Mouse (Mus musculus) hindbrain, embryonic 12.5 days (tissue): ENCODE results near the gene Pon1. TPM values are rescaled to one million over a fixed set of nuclear protein-coding genes. Genes with fewer than 3 reads are reported as not detected.

Experiments
- ATAC-seq: fragments of 200-750 bp; cut with Nextera tagmentation; 2 replicates; pipeline ENCODE4 v1.8.0; 2017; ENCODE audit warnings: moderate TSS enrichment; ENCODE audit not compliant: low FRiP score
- H3K27ac ChIP-seq: fragments of 300-500 bp; sonication (generic); 2 replicates; pipeline ENCODE4 v1.5.1; 2016; ENCODE audit warnings: mild to moderate bottlenecking
- H3K27me3 ChIP-seq: fragments of 300-500 bp; sonication (generic); 2 replicates; pipeline ENCODE4 v1.6.1; 2016; ENCODE audit warnings: mild to moderate bottlenecking
- H3K36me3 ChIP-seq: fragments of 300-500 bp; sonication (generic); 2 replicates; pipeline ENCODE4 v1.6.1; 2016; ENCODE audit warnings: mild to moderate bottlenecking
- H3K4me1 ChIP-seq: fragments of 300-500 bp; sonication (generic); 2 replicates; pipeline ENCODE4 v1.6.1; 2016
- H3K4me2 ChIP-seq: fragments of 300-500 bp; sonication (generic); replicated peaks from 2 replicates; pipeline ENCODE4 v1.6.1; 2016; ENCODE audit warnings: mild to moderate bottlenecking
- H3K4me3 ChIP-seq: fragments of 300-500 bp; sonication (generic); 2 replicates; pipeline ENCODE4 v1.5.1; 2016; ENCODE audit warnings: mild to moderate bottlenecking
- H3K9ac ChIP-seq: fragments of 300-500 bp; sonication (generic); 2 replicates; pipeline ENCODE4 v1.6.1; 2016; ENCODE audit warnings: mild to moderate bottlenecking, moderate library complexity
- H3K9me3 ChIP-seq: fragments of 300-500 bp; sonication (generic); replicated peaks from 2 replicates; pipeline ENCODE4 v1.6.1; 2016; ENCODE audit warnings: mild to moderate bottlenecking
- WGBS: fragments of 180-500 bp; shearing (Covaris S2); methylation state at CpG from one replicate; pipeline ENCODE4 v1.1.7; 2016; 5-methylcytosine and 5-hydroxymethylcytosine counted together
- polyA plus RNA-seq: library from polyadenylated mRNA; unstranded; fragments of >200 nt; fragmentation: Nextera tagmentation; extraction: Ambion mirVana; gene quantifications from 2 replicates; pipeline ENCODE4 v1.2.1, GENCODE M21; 2016

The Pon1 gene
- polyA plus RNA-seq, 1 experiment from 2014 or later: not detected

- H3K4me3 ChIP-seq: no peak overlapping the region
- no peak for ATAC-seq
Measured at GRCm38 (mm10) chr6:5151171-5151570, 42.6 kb downstream of the Pon1 start.

GRCm38 (mm10) chr6:5149941-5150340 is 43.8 kb downstream of the Pon1 start:
- 84% methylated on average over 2 of the region's 2 CpGs for WGBS
- Histone ChIP-seq H3K27ac (no peak overlapping the region), H3K36me3 (0 out of 2 replicates have a peak, but pooled peaks cover 7% of the 10 kb centered on the region), H3K27me3 (no peaks in the 10 kb centered on the region), H3K9ac (no peak overlapping the region), H3K4me2 (no peak overlapping the region), H3K9me3 (no peaks in the 10 kb centered on the region), H3K4me1 (no peaks in the 10 kb centered on the region), H3K4me3 (no peak overlapping the region)
- no peak for ATAC-seq

More at GRCm38 (mm10) chr6:5151171-5151570, 42.6 kb downstream of the Pon1 start:
- Histone ChIP-seq H3K4me1 (no peaks in the 10 kb centered on the region), H3K4me2 (no peak overlapping the region), H3K9ac (no peak overlapping the region), H3K27ac (no peak overlapping the region), H3K27me3 (no peaks in the 10 kb centered on the region), H3K36me3 (0 out of 2 replicates have a peak, but pooled peaks cover 14% of the 10 kb centered on the region), H3K9me3 (no peaks in the 10 kb centered on the region)
- WGBS: 67% methylated on average over 4 of the region's 4 CpGs

GRCm38 (mm10) chr6:5147488-5148142 is 46.1 kb downstream of the Pon1 start:
- no peak for ATAC-seq
- Histone ChIP-seq H3K4me3 (no peak overlapping the region), H3K36me3 (no peaks in the 10 kb centered on the region), H3K27me3 (no peaks in the 10 kb centered on the region), H3K4me2 (no peak overlapping the region), H3K27ac (no peak overlapping the region), H3K9me3 (no peaks in the 10 kb centered on the region), H3K4me1 (0 out of 2 replicates have a peak, but pooled peaks cover 4% of the 10 kb centered on the region), H3K9ac (no peak overlapping the region)
- 83% methylated on average over 13 of the region's 13 CpGs for WGBS

- 77% methylated on average over 9 of the region's 9 CpGs for WGBS
- 0 out of 2 replicates have a peak, but pooled peaks cover 4% of the 10 kb centered on the region for H3K4me1 ChIP-seq
Measured at GRCm38 (mm10) chr6:5139666-5140065, 54.1 kb downstream of the Pon1 start.

GRCm38 (mm10) chr6:5138875-5139631 is 54.7 kb downstream of the Pon1 start:
- Histone ChIP-seq H3K27me3 (no peaks in the 10 kb centered on the region), H3K4me2 (no peak overlapping the region), H3K27ac (no peak overlapping the region), H3K4me3 (no peak overlapping the region), H3K36me3 (0 out of 2 replicates have a peak, but pooled peaks cover 9% of the 10 kb centered on the region), H3K9me3 (no peaks in the 10 kb centered on the region), H3K9ac (no peak overlapping the region), H3K4me1 (0 out of 2 replicates have a peak, but pooled peaks cover 2% of the 10 kb centered on the region)
- 84% methylated on average over 12 of the region's 12 CpGs for WGBS
- no peak for ATAC-seq

More at GRCm38 (mm10) chr6:5139666-5140065, 54.1 kb downstream of the Pon1 start:
- Histone ChIP-seq H3K27me3 (no peaks in the 10 kb centered on the region), H3K9me3 (no peaks in the 10 kb centered on the region), H3K27ac (no peak overlapping the region), H3K4me3 (no peak overlapping the region), H3K36me3 (0 out of 2 replicates have a peak, but pooled peaks cover 4% of the 10 kb centered on the region), H3K9ac (no peak overlapping the region), H3K4me2 (no peak overlapping the region)
- ATAC-seq: no peak

- Histone ChIP-seq H3K4me2 (no peak overlapping the region), H3K4me1 (0 out of 2 replicates have a peak, but pooled peaks cover 2% of the 10 kb centered on the region), H3K4me3 (no peak overlapping the region), H3K9me3 (no peaks in the 10 kb centered on the region), H3K27ac (no peak overlapping the region), H3K36me3 (0 out of 2 replicates have a peak, but pooled peaks cover 9% of the 10 kb centered on the region), H3K9ac (no peak overlapping the region), H3K27me3 (no peaks in the 10 kb centered on the region)
- ATAC-seq: no peak
- 85% methylated on average over 6 of the region's 6 CpGs for WGBS
Measured at GRCm38 (mm10) chr6:5136046-5136445, 57.7 kb downstream of the Pon1 start.

GRCm38 (mm10) chr6:5134986-5135385 is 58.8 kb downstream of the Pon1 start:
- Histone ChIP-seq H3K4me2 (no peak overlapping the region), H3K36me3 (0 out of 2 replicates have a peak, but pooled peaks cover 9% of the 10 kb centered on the region)
- no peak for ATAC-seq

GRCm38 (mm10) chr6:5129364-5130093 is 64.2 kb downstream of the Pon1 start:
- H3K27me3 ChIP-seq: no peaks in the 10 kb centered on the region
- peak overlapping the region; percentile 67 for H3K27ac ChIP-seq
- no peak overlapping the region for H3K4me2 ChIP-seq
- 0 out of 2 replicates have a peak, but pooled peaks cover 3% of the 10 kb centered on the region for H3K36me3 ChIP-seq
- H3K9ac ChIP-seq: no peak overlapping the region
- peak; percentile 76 for ATAC-seq
- no peak overlapping the region for H3K4me3 ChIP-seq
- peaks cover 4% of the 10 kb centered on the region; the same call in 1 of the 2 replicates for H3K4me1 ChIP-seq
- WGBS: 71% methylated on average over 14 of the region's 14 CpGs
- no peaks in the 10 kb centered on the region for H3K9me3 ChIP-seq

More at GRCm38 (mm10) chr6:5134986-5135385, 58.8 kb downstream of the Pon1 start:
- H3K9ac ChIP-seq: no peak overlapping the region
- no peak overlapping the region for H3K27ac ChIP-seq
- H3K4me3 ChIP-seq: no peak overlapping the region
- no peaks in the 10 kb centered on the region for H3K27me3 ChIP-seq
- H3K4me1 ChIP-seq: 0 out of 2 replicates have a peak, but pooled peaks cover 2% of the 10 kb centered on the region
- no peaks in the 10 kb centered on the region for H3K9me3 ChIP-seq
- 84% methylated on average over 6 of the region's 6 CpGs for WGBS

- Histone ChIP-seq H3K27me3 (no peaks in the 10 kb centered on the region), H3K36me3 (peaks cover 12% of the 10 kb centered on the region), H3K9me3 (no peaks in the 10 kb centered on the region), H3K9ac (no peak overlapping the region), H3K27ac (no peak overlapping the region), H3K4me1 (no peaks in the 10 kb centered on the region), H3K4me2 (no peak overlapping the region), H3K4me3 (no peak overlapping the region)
- WGBS: 53% methylated on average over 3 of the region's 3 CpGs
- ATAC-seq: no peak
Measured at GRCm38 (mm10) chr6:5120229-5120628, 73.5 kb downstream of the Pon1 start.

GRCm38 (mm10) chr6:5119181-5119910 is 74.4 kb downstream of the Pon1 start:
- Histone ChIP-seq H3K27me3 (no peaks in the 10 kb centered on the region), H3K4me2 (no peak overlapping the region), H3K36me3 (peaks cover 15% of the 10 kb centered on the region), H3K4me1 (no peaks in the 10 kb centered on the region), H3K4me3 (no peak overlapping the region), H3K27ac (no peak overlapping the region), H3K9me3 (no peaks in the 10 kb centered on the region), H3K9ac (no peak overlapping the region)
- 79% methylated on average over 15 of the region's 15 CpGs for WGBS
- ATAC-seq: no peak
